Mouse (Mus musculus): ENCODE measurements around the gene Map4k1. TPM values are rescaled to one million over a fixed set of nuclear protein-coding genes. Genes with fewer than 3 reads are reported as not detected.
"Not testable (repeated sequence)": the region's sequence is repeated elsewhere in the genome, so short reads cannot be mapped to it uniquely, and the experiment has no call there.

Map4k1 gene
- polyA plus RNA-seq, 1 experiment from 2014 or later, result 6.3 TPM

- 92% methylated on average over 8 of the region's 8 CpGs for WGBS
Measured at GRCm38 (mm10) chr7:28968120-28968519, 13.7 kb upstream of the Map4k1 start.

GRCm38 (mm10) chr7:28969271-28969670 lies 12.6 kb upstream of the Map4k1 start:
- Histone ChIP-seq H3K9me3 (no peaks in the 10 kb centered on the region), H3K4me1 (replicated peaks) (peaks cover 22% of the 10 kb centered on the region), H3K27me3 (replicated peaks) (no peaks in the 10 kb centered on the region), H3K27ac (peak overlapping the region; percentile 85), H3K4me2 (replicated peaks) (no peak overlapping the region), H3K4me3 (replicated peaks) (no peak overlapping the region), H3K9ac (no peak overlapping the region), H3K36me3 (peaks cover 16% of the 10 kb centered on the region)
- ATAC-seq, result no peak
- whole genome bisulfite sequencing, result 85% methylated on average over 1 of the region's 1 CpGs

More at GRCm38 (mm10) chr7:28968120-28968519, 13.7 kb upstream of the Map4k1 start:
- not testable (repeated sequence) for ATAC-seq; H3K9me3 ChIP-seq; H3K27me3 ChIP-seq (replicated peaks); H3K4me2 ChIP-seq (replicated peaks); H3K4me3 ChIP-seq (replicated peaks); H3K9ac ChIP-seq; H3K27ac ChIP-seq; H3K36me3 ChIP-seq
- peaks cover 24% of the 10 kb centered on the region for H3K4me1 ChIP-seq (replicated peaks)

- H3K27ac ChIP-seq, result peak overlapping the region; percentile 85
- 42% methylated on average over 12 of the region's 12 CpGs for WGBS
- H3K9me3 ChIP-seq, result no peaks in the 10 kb centered on the region
- peaks cover 16% of the 10 kb centered on the region for H3K36me3 ChIP-seq
- H3K4me1 ChIP-seq (replicated peaks), result peaks cover 22% of the 10 kb centered on the region
- no peak overlapping the region for H3K4me3 ChIP-seq (replicated peaks)
- no peak overlapping the region for H3K9ac ChIP-seq
- no peaks in the 10 kb centered on the region for H3K27me3 ChIP-seq (replicated peaks)
- peak overlapping the region; percentile 15; the same call in 1 of the 2 replicates for H3K4me2 ChIP-seq (replicated peaks)
- peak; percentile 85 for ATAC-seq
Measured at GRCm38 (mm10) chr7:28969672-28970394, 12.0 kb upstream of the Map4k1 start.

- Histone ChIP-seq H3K9ac (0 out of 2 replicates have a peak overlapping the region, but pooled peaks have one; percentile 24), H3K36me3 (peaks cover 16% of the 10 kb centered on the region), H3K27ac (peak overlapping the region; percentile 85), H3K27me3 (replicated peaks) (no peaks in the 10 kb centered on the region), H3K4me3 (replicated peaks) (no peak overlapping the region), H3K4me1 (replicated peaks) (peaks cover 22% of the 10 kb centered on the region), H3K9me3 (no peaks in the 10 kb centered on the region), H3K4me2 (replicated peaks) (peak overlapping the region; percentile 17; the same call in 1 of the 2 replicates)
- ATAC-seq, result peak; percentile 57
- 67% methylated on average over 7 of the region's 7 CpGs for WGBS
Measured at GRCm38 (mm10) chr7:28971029-28971428, 10.8 kb upstream of the Map4k1 start.

GRCm38 (mm10) chr7:28971770-28972269 lies 10.0 kb upstream of the Map4k1 start:
- Histone ChIP-seq H3K9ac (no peak overlapping the region), H3K4me3 (replicated peaks) (no peak overlapping the region), H3K27ac (peak overlapping the region; percentile 85), H3K36me3 (peaks cover 23% of the 10 kb centered on the region), H3K4me1 (replicated peaks) (peaks cover 22% of the 10 kb centered on the region), H3K4me2 (replicated peaks) (0 out of 2 replicates have a peak overlapping the region, but pooled peaks have one; percentile 17), H3K27me3 (replicated peaks) (no peaks in the 10 kb centered on the region), H3K9me3 (no peaks in the 10 kb centered on the region)
- ATAC-seq, result no peak
- WGBS, result 54% methylated on average over 6 of the region's 6 CpGs

GRCm38 (mm10) chr7:28972542-28972985 lies 9.3 kb upstream of the Map4k1 start:
- no peak overlapping the region for H3K9ac ChIP-seq
- WGBS, result 70% methylated on average over 8 of the region's 8 CpGs

GRCm38 (mm10) chr7:28973025-28973424 lies 8.8 kb upstream of the Map4k1 start:
- Histone ChIP-seq H3K9ac (no peak overlapping the region), H3K9me3 (no peaks in the 10 kb centered on the region), H3K4me1 (replicated peaks) (peaks cover 22% of the 10 kb centered on the region), H3K36me3 (peaks cover 34% of the 10 kb centered on the region), H3K4me3 (replicated peaks) (no peak overlapping the region), H3K27me3 (replicated peaks) (no peaks in the 10 kb centered on the region), H3K4me2 (replicated peaks) (no peak overlapping the region), H3K27ac (no peak overlapping the region)
- WGBS, result 80% methylated on average over 8 of the region's 8 CpGs
- ATAC-seq, result no peak

More at GRCm38 (mm10) chr7:28972542-28972985, 9.3 kb upstream of the Map4k1 start:
- Histone ChIP-seq H3K27ac (peak overlapping the region; percentile 85), H3K4me1 (replicated peaks) (peaks cover 22% of the 10 kb centered on the region), H3K9me3 (no peaks in the 10 kb centered on the region), H3K4me2 (replicated peaks) (no peak overlapping the region), H3K4me3 (replicated peaks) (no peak overlapping the region), H3K27me3 (replicated peaks) (no peaks in the 10 kb centered on the region), H3K36me3 (peaks cover 30% of the 10 kb centered on the region)
- no peak for ATAC-seq

- no peaks in the 10 kb centered on the region for H3K9me3 ChIP-seq
- H3K4me3 ChIP-seq (replicated peaks), result no peak overlapping the region
- WGBS, result 84% methylated on average over 9 of the region's 9 CpGs
- no peak for ATAC-seq
- no peak overlapping the region for H3K4me2 ChIP-seq (replicated peaks)
- H3K36me3 ChIP-seq, result peaks cover 35% of the 10 kb centered on the region
- H3K27ac ChIP-seq, result no peak overlapping the region
- H3K27me3 ChIP-seq (replicated peaks), result no peaks in the 10 kb centered on the region
- no peak overlapping the region for H3K9ac ChIP-seq
- peaks cover 11% of the 10 kb centered on the region for H3K4me1 ChIP-seq (replicated peaks)
Measured at GRCm38 (mm10) chr7:28977556-28977955, 4.3 kb upstream of the Map4k1 start.

- H3K9ac ChIP-seq, result peak overlapping the region; percentile 68
Measured at GRCm38 (mm10) chr7:28982274-28983013, 594 bp downstream of the Map4k1 start.

GRCm38 (mm10) chr7:28983141-28983564 lies 1.3 kb downstream of the Map4k1 start:
- H3K27ac ChIP-seq, result no peak overlapping the region
- WGBS, result 69% methylated on average over 11 of the region's 11 CpGs

More at GRCm38 (mm10) chr7:28982274-28983013, 594 bp downstream of the Map4k1 start:
- Histone ChIP-seq H3K4me2 (replicated peaks) (peak overlapping the region; percentile 89), H3K9me3 (no peaks in the 10 kb centered on the region), H3K27me3 (replicated peaks) (no peaks in the 10 kb centered on the region), H3K4me3 (replicated peaks) (peak overlapping the region; percentile 69), H3K4me1 (replicated peaks) (peaks cover 14% of the 10 kb centered on the region), H3K27ac (peak overlapping the region; percentile 84), H3K36me3 (peaks cover 14% of the 10 kb centered on the region)
- peak; percentile 61 for ATAC-seq
- WGBS, result 10% methylated on average over 19 of the region's 19 CpGs

GRCm38 (mm10) chr7:28983849-28984248 lies 2.0 kb downstream of the Map4k1 start:
- Histone ChIP-seq H3K4me3 (replicated peaks) (no peak overlapping the region), H3K36me3 (peaks cover under 1% of the 10 kb centered on the region; the same call in 1 of the 2 replicates), H3K27me3 (replicated peaks) (no peaks in the 10 kb centered on the region), H3K4me1 (replicated peaks) (peaks cover 14% of the 10 kb centered on the region), H3K9me3 (no peaks in the 10 kb centered on the region), H3K4me2 (replicated peaks) (no peak overlapping the region), H3K9ac (no peak overlapping the region), H3K27ac (no peak overlapping the region)
- ATAC-seq, result no peak
- 73% methylated on average over 4 of the region's 4 CpGs for WGBS

More at GRCm38 (mm10) chr7:28983141-28983564, 1.3 kb downstream of the Map4k1 start:
- Histone ChIP-seq H3K36me3 (peaks cover 7% of the 10 kb centered on the region; the same call in 1 of the 2 replicates), H3K27me3 (replicated peaks) (no peaks in the 10 kb centered on the region), H3K9me3 (no peaks in the 10 kb centered on the region), H3K4me2 (replicated peaks) (peak overlapping the region; percentile 89), H3K9ac (0 out of 2 replicates have a peak overlapping the region, but pooled peaks have one; percentile 68), H3K4me1 (replicated peaks) (peaks cover 14% of the 10 kb centered on the region), H3K4me3 (replicated peaks) (no peak overlapping the region)
- no peak for ATAC-seq

- no peak for ATAC-seq
- H3K27ac ChIP-seq, result no peak overlapping the region
- H3K4me1 ChIP-seq (replicated peaks), result peaks cover 14% of the 10 kb centered on the region
- no peak overlapping the region for H3K4me3 ChIP-seq (replicated peaks)
- 92% methylated on average over 1 of the region's 1 CpGs for WGBS
- H3K9ac ChIP-seq, result no peak overlapping the region
- H3K27me3 ChIP-seq (replicated peaks), result no peaks in the 10 kb centered on the region
- H3K4me2 ChIP-seq (replicated peaks), result no peak overlapping the region
- no peaks in the 10 kb centered on the region for H3K9me3 ChIP-seq
- H3K36me3 ChIP-seq, result no peaks in the 10 kb centered on the region
Measured at GRCm38 (mm10) chr7:28984452-28984851, 2.6 kb downstream of the Map4k1 start.

Data from intestine, embryonic 15.5 days (tissue).